Mouse (Mus musculus): ENCODE measurements around the gene Rps6ka5. TPM values are rescaled to one million over a fixed set of nuclear protein-coding genes. Genes with fewer than 3 reads are reported as not detected.

The Rps6ka5 gene
- polyA plus RNA-seq, 1 experiment from 2014 or later = 3.8 TPM

- H3K9ac ChIP-seq (replicated peaks; ENCODE audit: low read length) = no peak overlapping the region
- no peaks in the 10 kb centered on the region for H3K27me3 ChIP-seq (ENCODE audit: control insufficient read depth, insufficient read depth, low read length)
- no peak overlapping the region for H3K4me3 ChIP-seq (ENCODE audit: low read depth, low read length)
- WGBS = 85% methylated on average over 7 of the region's 7 CpGs
- H3K4me2 ChIP-seq (ENCODE audit: low read depth, low read length) = no peak overlapping the region
- no peak overlapping the region for H3K27ac ChIP-seq (replicated peaks; ENCODE audit: low read depth, low read length)
- no peaks in the 10 kb centered on the region for H3K4me1 ChIP-seq (ENCODE audit: control insufficient read depth, insufficient read depth, low read length)
- H3K36me3 ChIP-seq (replicated peaks; ENCODE audit: control insufficient read depth, insufficient read depth, low read depth, low read length) = no peaks in the 10 kb centered on the region
- DNase-seq (ENCODE audit: low spot score) (no peak), ATAC-seq (replicated peaks; ENCODE audit: insufficient number of reproducible peaks, low FRiP score, low TSS enrichment, low read depth) (no peak)
- no peaks in the 10 kb centered on the region for H3K9me3 ChIP-seq (replicated peaks; ENCODE audit: control insufficient read depth, low read length)
These were observed 158.0 kb downstream of the Rps6ka5 start for GRCm38 (mm10) chr12:100568831-100569230.

DNA sequence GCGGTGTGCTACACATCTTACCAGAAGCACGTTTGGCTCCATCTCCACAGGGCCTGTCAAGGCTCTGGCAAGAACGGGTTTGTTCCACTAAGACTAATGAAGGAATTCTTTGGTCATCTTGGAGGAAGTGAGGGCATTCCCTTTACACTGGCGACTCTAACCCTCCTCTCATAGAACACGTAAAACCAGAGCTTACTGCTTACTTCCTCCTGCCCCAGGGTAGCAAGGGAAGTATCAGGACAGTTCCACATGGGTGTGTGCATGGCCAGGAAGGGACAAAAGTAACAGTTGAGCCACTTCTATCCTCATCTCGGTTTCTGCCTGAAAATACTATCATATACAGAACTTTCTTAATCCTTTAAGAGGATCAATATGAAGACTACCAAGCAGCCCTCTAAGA is 158.7 kb downstream of the Rps6ka5 start:
- H3K27ac ChIP-seq (replicated peaks; ENCODE audit: low read depth, low read length) = no peak overlapping the region
- no peak for DNase-seq (ENCODE audit: low spot score)
- WGBS = 75% methylated on average over 6 of the region's 6 CpGs
- no peaks in the 10 kb centered on the region for H3K9me3 ChIP-seq (replicated peaks; ENCODE audit: control insufficient read depth, low read length)
- no peak for ATAC-seq (replicated peaks; ENCODE audit: insufficient number of reproducible peaks, low FRiP score, low TSS enrichment, low read depth)
- H3K4me1 ChIP-seq (ENCODE audit: control insufficient read depth, insufficient read depth, low read length) = no peaks in the 10 kb centered on the region
- no peak overlapping the region for H3K4me2 ChIP-seq (ENCODE audit: low read depth, low read length)
- no peaks in the 10 kb centered on the region for H3K27me3 ChIP-seq (ENCODE audit: control insufficient read depth, insufficient read depth, low read length)
- H3K9ac ChIP-seq (replicated peaks; ENCODE audit: low read length) = no peak overlapping the region
- H3K4me3 ChIP-seq (ENCODE audit: low read depth, low read length) = no peak overlapping the region
- no peaks in the 10 kb centered on the region for H3K36me3 ChIP-seq (replicated peaks; ENCODE audit: control insufficient read depth, insufficient read depth, low read depth, low read length)

DNA sequence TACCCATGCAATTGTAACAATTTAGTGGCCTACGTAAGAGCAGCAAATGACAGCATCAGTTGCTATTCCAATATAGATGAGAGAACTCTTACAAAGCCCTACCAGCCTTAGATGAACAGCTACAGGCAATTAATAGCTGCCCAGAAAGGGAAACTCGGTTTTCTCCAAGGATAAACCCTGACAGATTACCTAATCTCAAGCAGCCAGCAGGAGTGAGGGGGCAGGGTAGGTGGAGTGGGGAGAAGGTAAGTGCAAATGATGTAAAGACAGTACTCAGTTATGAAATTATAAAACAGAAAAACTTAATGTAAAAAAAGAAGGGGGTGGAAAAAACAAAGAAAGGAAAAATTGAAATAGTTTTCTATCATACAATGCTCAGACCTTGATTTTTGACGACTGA is 159.2 kb downstream of the Rps6ka5 start:
- DNase-seq (ENCODE audit: low spot score) (no peak), ATAC-seq (replicated peaks; ENCODE audit: insufficient number of reproducible peaks, low FRiP score, low TSS enrichment, low read depth) (no peak)

GRCm38 (mm10) chr12:100553675-100554074 is 173.1 kb downstream of the Rps6ka5 start:
- no peaks in the 10 kb centered on the region for H3K9me3 ChIP-seq (replicated peaks; ENCODE audit: control insufficient read depth, low read length)
- no peaks in the 10 kb centered on the region for H3K36me3 ChIP-seq (replicated peaks; ENCODE audit: control insufficient read depth, insufficient read depth, low read depth, low read length)
- H3K27ac ChIP-seq (replicated peaks; ENCODE audit: low read depth, low read length) = no peak overlapping the region
- no peaks in the 10 kb centered on the region for H3K27me3 ChIP-seq (ENCODE audit: control insufficient read depth, insufficient read depth, low read length)
- ATAC-seq (replicated peaks; ENCODE audit: insufficient number of reproducible peaks, low FRiP score, low TSS enrichment, low read depth) (no peak), DNase-seq (ENCODE audit: low spot score) (no peak)
- H3K4me2 ChIP-seq (ENCODE audit: low read depth, low read length) = no peak overlapping the region
- H3K9ac ChIP-seq (replicated peaks; ENCODE audit: low read length) = no peak overlapping the region
- no peaks in the 10 kb centered on the region for H3K4me1 ChIP-seq (ENCODE audit: control insufficient read depth, insufficient read depth, low read length)
- WGBS = 83% methylated on average over 6 of the region's 6 CpGs
- no peak overlapping the region for H3K4me3 ChIP-seq (ENCODE audit: low read depth, low read length)

More for the DNA sequence above, 159.2 kb downstream of the Rps6ka5 start:
- H3K4me2 ChIP-seq (ENCODE audit: low read depth, low read length) = no peak overlapping the region
- no peak overlapping the region for H3K9ac ChIP-seq (replicated peaks; ENCODE audit: low read length)
- H3K4me3 ChIP-seq (ENCODE audit: low read depth, low read length) = no peak overlapping the region
- no peaks in the 10 kb centered on the region for H3K36me3 ChIP-seq (replicated peaks; ENCODE audit: control insufficient read depth, insufficient read depth, low read depth, low read length)
- no peaks in the 10 kb centered on the region for H3K27me3 ChIP-seq (ENCODE audit: control insufficient read depth, insufficient read depth, low read length)
- no peaks in the 10 kb centered on the region for H3K4me1 ChIP-seq (ENCODE audit: control insufficient read depth, insufficient read depth, low read length)
- WGBS = 72% methylated on average over 3 of the region's 3 CpGs
- no peaks in the 10 kb centered on the region for H3K9me3 ChIP-seq (replicated peaks; ENCODE audit: control insufficient read depth, low read length)
- H3K27ac ChIP-seq (replicated peaks; ENCODE audit: low read depth, low read length) = no peak overlapping the region

DNA sequence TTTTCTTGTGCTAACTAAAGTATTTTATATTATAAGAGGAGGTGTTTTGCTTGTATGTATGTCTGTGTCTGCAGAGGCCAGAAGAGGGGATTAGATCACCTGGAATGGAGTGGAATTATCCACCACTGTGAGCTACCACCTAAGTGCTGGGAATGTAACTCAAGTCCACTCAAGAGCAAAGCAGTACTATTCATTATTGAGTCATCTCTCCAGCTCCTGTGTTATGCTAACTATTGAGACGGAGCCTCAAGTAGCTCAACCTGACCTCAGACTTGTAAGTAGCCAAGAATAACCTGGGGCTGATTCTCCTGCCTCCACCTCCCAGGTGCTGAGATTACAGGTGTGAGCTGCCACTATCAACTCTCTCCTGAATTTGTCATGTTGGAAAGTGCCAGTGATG is 174.8 kb downstream of the Rps6ka5 start:
- Histone ChIP-seq H3K27me3 (ENCODE audit: control insufficient read depth, insufficient read depth, low read length) (no peaks in the 10 kb centered on the region), H3K4me2 (ENCODE audit: low read depth, low read length) (no peak overlapping the region), H3K36me3 (replicated peaks; ENCODE audit: control insufficient read depth, insufficient read depth, low read depth, low read length) (no peaks in the 10 kb centered on the region), H3K4me3 (ENCODE audit: low read depth, low read length) (no peak overlapping the region), H3K27ac (replicated peaks; ENCODE audit: low read depth, low read length) (no peak overlapping the region), H3K9me3 (replicated peaks; ENCODE audit: control insufficient read depth, low read length) (no peaks in the 10 kb centered on the region), H3K9ac (replicated peaks; ENCODE audit: low read length) (no peak overlapping the region), H3K4me1 (ENCODE audit: control insufficient read depth, insufficient read depth, low read length) (no peaks in the 10 kb centered on the region)
- ATAC-seq (replicated peaks; ENCODE audit: insufficient number of reproducible peaks, low FRiP score, low TSS enrichment, low read depth) (no peak), DNase-seq (ENCODE audit: low spot score) (no peak)
- WGBS = 81% methylated on average over 1 of the region's 1 CpGs

DNA sequence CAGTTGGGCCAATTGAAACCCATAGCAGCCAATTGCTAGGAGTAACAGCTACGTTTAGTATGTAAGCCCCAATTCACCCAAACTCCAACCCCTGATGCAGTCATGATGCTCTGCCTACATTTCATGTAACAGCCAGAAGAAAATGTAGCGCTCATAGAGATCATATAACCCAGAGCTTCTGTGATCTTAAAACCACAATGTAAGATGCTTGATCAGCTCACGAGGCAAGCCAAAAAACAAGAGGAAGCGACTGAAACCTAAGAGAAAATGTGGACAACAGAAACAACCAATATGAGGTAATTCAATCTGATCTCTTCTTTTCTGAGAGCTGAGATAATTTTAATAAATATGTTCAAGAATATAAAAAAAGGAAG is 182.6 kb downstream of the Rps6ka5 start:
- no peak for ATAC-seq (replicated peaks; ENCODE audit: insufficient number of reproducible peaks, low FRiP score, low TSS enrichment, low read depth)
- H3K9ac ChIP-seq (replicated peaks; ENCODE audit: low read length) = no peak overlapping the region
- no peak for DNase-seq (ENCODE audit: low spot score)
- H3K4me2 ChIP-seq (ENCODE audit: low read depth, low read length) = no peak overlapping the region
- no peaks in the 10 kb centered on the region for H3K4me1 ChIP-seq (ENCODE audit: control insufficient read depth, insufficient read depth, low read length)
- H3K9me3 ChIP-seq (replicated peaks; ENCODE audit: control insufficient read depth, low read length) = no peaks in the 10 kb centered on the region
- no peaks in the 10 kb centered on the region for H3K36me3 ChIP-seq (replicated peaks; ENCODE audit: control insufficient read depth, insufficient read depth, low read depth, low read length)
- WGBS = 88% methylated on average over 4 of the region's 4 CpGs
- H3K27me3 ChIP-seq (ENCODE audit: control insufficient read depth, insufficient read depth, low read length) = no peaks in the 10 kb centered on the region
- H3K27ac ChIP-seq (replicated peaks; ENCODE audit: low read depth, low read length) = no peak overlapping the region
- no peak overlapping the region for H3K4me3 ChIP-seq (ENCODE audit: low read depth, low read length)

DNA sequence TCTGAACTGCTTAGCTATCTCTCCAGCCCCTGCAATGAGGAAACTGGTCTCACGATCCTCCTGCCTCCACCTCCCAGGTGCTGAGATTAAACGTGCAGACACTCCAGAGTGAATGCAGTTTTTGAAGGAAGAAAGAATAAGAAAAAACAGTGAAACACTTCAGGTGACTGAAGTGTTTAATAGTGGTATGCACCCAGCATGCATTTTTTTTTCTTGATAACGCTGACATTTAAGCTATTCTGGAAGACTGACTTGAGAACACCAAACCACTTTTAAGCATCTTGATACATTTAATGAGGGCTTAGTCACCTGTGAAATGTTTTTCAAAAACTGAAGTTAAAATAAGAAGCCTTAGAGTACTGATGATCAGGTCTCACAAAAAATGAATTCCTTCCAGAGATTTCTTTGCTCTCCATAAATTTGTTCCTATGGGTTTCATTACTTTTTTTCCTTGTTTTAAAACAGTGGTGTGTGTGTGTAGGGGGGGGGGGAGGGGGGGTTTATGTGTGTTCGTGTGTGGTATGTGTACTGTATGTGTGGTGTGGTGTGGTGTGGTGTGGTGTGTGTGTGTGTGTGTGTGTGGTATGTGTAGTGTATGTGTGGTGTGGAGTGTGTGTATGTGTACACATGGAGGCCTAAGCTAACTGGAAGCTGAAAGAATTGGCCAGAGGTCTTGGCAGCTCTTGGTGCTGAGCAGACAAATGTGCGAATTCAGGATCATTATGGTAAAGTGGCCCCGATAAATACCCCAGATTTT is 183.2 kb downstream of the Rps6ka5 start:
- H3K27me3 ChIP-seq (ENCODE audit: control insufficient read depth, insufficient read depth, low read length) = no peaks in the 10 kb centered on the region
- 74% methylated on average over 6 of the region's 6 CpGs for WGBS

DNA sequence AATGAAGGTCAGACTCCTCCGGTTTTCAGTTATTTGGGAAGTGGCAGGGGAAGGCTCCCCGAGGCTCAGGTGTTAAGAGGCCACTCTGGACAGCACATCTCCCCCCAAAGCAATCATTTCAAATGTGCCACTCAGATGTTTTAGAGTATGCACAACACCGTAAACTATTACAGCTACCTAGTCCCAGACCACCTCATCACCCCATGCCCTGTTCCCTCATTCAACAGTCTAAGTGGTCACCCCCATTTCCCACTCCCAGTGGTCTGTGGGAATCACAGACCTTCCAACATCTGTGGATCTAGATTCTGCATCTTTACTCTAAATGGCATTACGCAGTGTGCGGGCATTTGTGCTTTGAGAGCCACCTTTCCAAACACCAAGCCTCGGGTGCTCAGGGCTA is 184.3 kb downstream of the Rps6ka5 start:
- Histone ChIP-seq H3K4me1 (ENCODE audit: control insufficient read depth, insufficient read depth, low read length) (no peaks in the 10 kb centered on the region), H3K27me3 (ENCODE audit: control insufficient read depth, insufficient read depth, low read length) (no peaks in the 10 kb centered on the region), H3K9me3 (replicated peaks; ENCODE audit: control insufficient read depth, low read length) (no peaks in the 10 kb centered on the region), H3K4me3 (ENCODE audit: low read depth, low read length) (no peak overlapping the region), H3K4me2 (ENCODE audit: low read depth, low read length) (no peak overlapping the region), H3K27ac (replicated peaks; ENCODE audit: low read depth, low read length) (no peak overlapping the region), H3K9ac (replicated peaks; ENCODE audit: low read length) (no peak overlapping the region), H3K36me3 (replicated peaks; ENCODE audit: control insufficient read depth, insufficient read depth, low read depth, low read length) (no peaks in the 10 kb centered on the region)
- WGBS = 89% methylated on average over 6 of the region's 6 CpGs
- DNase-seq (ENCODE audit: low spot score) (no peak), ATAC-seq (replicated peaks; ENCODE audit: insufficient number of reproducible peaks, low FRiP score, low TSS enrichment, low read depth) (no peak)

More for the DNA sequence above, 183.2 kb downstream of the Rps6ka5 start:
- Histone ChIP-seq H3K27ac (replicated peaks; ENCODE audit: low read depth, low read length) (no peak overlapping the region), H3K4me2 (ENCODE audit: low read depth, low read length) (no peak overlapping the region), H3K4me3 (ENCODE audit: low read depth, low read length) (no peak overlapping the region), H3K36me3 (replicated peaks; ENCODE audit: control insufficient read depth, insufficient read depth, low read depth, low read length) (no peaks in the 10 kb centered on the region), H3K4me1 (ENCODE audit: control insufficient read depth, insufficient read depth, low read length) (no peaks in the 10 kb centered on the region), H3K9ac (replicated peaks; ENCODE audit: low read length) (no peak overlapping the region), H3K9me3 (replicated peaks; ENCODE audit: control insufficient read depth, low read length) (no peaks in the 10 kb centered on the region)
- no peak for ATAC-seq (replicated peaks; ENCODE audit: insufficient number of reproducible peaks, low FRiP score, low TSS enrichment, low read depth)
- DNase-seq (ENCODE audit: low spot score) = no peak
